Mouse (Mus musculus) intestine, postnatal 0 days (tissue): ENCODE results near the gene Rasgrf1. TPM values are rescaled to one million over a fixed set of nuclear protein-coding genes. Genes with fewer than 3 reads are reported as not detected.
A peak's percentile ranks its signal among the peaks of the same experiment; 100 is the strongest.

Experiments used
- ATAC-seq: fragments of 200-750 bp; cut with Nextera tagmentation; 2 replicates; pipeline ENCODE4 v1.8.0; 2017; ENCODE audit warnings: mild to moderate bottlenecking, moderate TSS enrichment, moderate library complexity
- H3K27ac ChIP-seq: fragments of 300-500 bp; sonication (generic); 2 replicates; pipeline ENCODE4 v1.5.1; 2014; ENCODE audit warnings: mild to moderate bottlenecking, low read depth, low read length, moderate library complexity
- H3K27me3 ChIP-seq: fragments of 300-500 bp; sonication (generic); replicated peaks from 2 replicates; pipeline ENCODE4 v1.6.1; 2014; ENCODE audit warnings: low read length, mixed read lengths; ENCODE audit not compliant: control insufficient read depth, insufficient read depth
- H3K36me3 ChIP-seq: fragments of 300-500 bp; sonication (generic); 2 replicates; pipeline ENCODE4 v1.6.1; 2014; ENCODE audit warnings: mild to moderate bottlenecking, moderate library complexity; ENCODE audit not compliant: control insufficient read depth, insufficient read depth
- H3K4me1 ChIP-seq: fragments of 300-500 bp; sonication (generic); replicated peaks from 2 replicates; pipeline ENCODE4 v1.6.1; 2014; ENCODE audit warnings: antibody characterized with exemption, low read length, mixed read lengths; ENCODE audit not compliant: control insufficient read depth, insufficient read depth
- H3K4me2 ChIP-seq: fragments of 300-500 bp; sonication (generic); replicated peaks from 2 replicates; pipeline ENCODE4 v1.6.1; 2014; ENCODE audit warnings: low read depth, mild to moderate bottlenecking, moderate library complexity
- H3K4me3 ChIP-seq: fragments of 300-500 bp; sonication (generic); 2 replicates; pipeline ENCODE4 v1.5.1; 2014; ENCODE audit warnings: low read depth, low read length
- H3K9ac ChIP-seq: fragments of 300-500 bp; sonication (generic); 2 replicates; pipeline ENCODE4 v1.6.1; 2014; ENCODE audit warnings: mild to moderate bottlenecking, low read depth, low read length
- H3K9me3 ChIP-seq: fragments of 300-500 bp; sonication (generic); 2 replicates; pipeline ENCODE4 v1.6.1; 2016; ENCODE audit warnings: mixed run types; ENCODE audit not compliant: control insufficient read depth
- CTCF ChIP-seq: sonication (generic); IDR thresholded peaks from 2 replicates; pipeline ENCODE4 v1.5.1; 2016; ENCODE audit warnings: low read depth, mild to moderate bottlenecking, control low read depth, antibody characterized with exemption, moderate library complexity
- WGBS: fragments of 180-500 bp; shearing (Covaris S2); extraction: QIAGEN DNeasy Blood & Tissue Kit; methylation state at CpG from one replicate; pipeline ENCODE4 v1.1.7; 2014; 5-methylcytosine and 5-hydroxymethylcytosine counted together
- polyA plus RNA-seq: library from polyadenylated mRNA; unstranded; fragments of >200 nt; fragmentation: Nextera tagmentation; extraction: Ambion mirVana; gene quantifications from 2 replicates; pipeline ENCODE4 v1.2.1, GENCODE M21; 2015

Gene Rasgrf1
- polyA plus RNA-seq, 1 experiment from 2014 or later: not detected

DNA sequence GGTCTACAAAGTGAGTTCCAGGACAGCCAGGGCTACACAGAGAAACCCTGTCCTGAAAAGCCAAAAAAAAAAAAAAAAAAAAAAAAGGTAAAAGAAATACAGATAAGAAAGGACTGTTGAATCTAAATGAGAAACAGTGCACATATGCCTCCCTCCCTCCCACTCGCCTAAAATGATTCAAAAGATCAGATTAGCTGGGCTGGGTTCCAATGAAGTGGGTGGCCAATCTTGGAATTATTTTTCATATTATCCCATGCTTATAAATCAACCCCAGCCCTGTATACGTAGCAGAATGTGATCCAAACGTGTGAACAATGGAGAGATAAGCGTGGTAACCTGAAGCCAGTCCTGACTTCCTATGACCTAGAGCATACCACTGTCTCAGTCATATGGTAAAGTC lies 8.5 kb upstream of the Rasgrf1 start:
- Histone ChIP-seq H3K4me2 (no peak overlapping the region), H3K4me1 (no peaks in the 10 kb centered on the region), H3K27ac (no peak overlapping the region), H3K4me3 (no peak overlapping the region), H3K36me3 (no peaks in the 10 kb centered on the region), H3K9me3 (no peaks in the 10 kb centered on the region), H3K27me3 (peaks cover 9% of the 10 kb centered on the region; the same call in 1 of the 2 replicates), H3K9ac (no peak overlapping the region)
- ATAC-seq: no peak
- WGBS: 59% methylated on average over 4 of the region's 4 CpGs
- TF ChIP-seq CTCF: no peak

DNA sequence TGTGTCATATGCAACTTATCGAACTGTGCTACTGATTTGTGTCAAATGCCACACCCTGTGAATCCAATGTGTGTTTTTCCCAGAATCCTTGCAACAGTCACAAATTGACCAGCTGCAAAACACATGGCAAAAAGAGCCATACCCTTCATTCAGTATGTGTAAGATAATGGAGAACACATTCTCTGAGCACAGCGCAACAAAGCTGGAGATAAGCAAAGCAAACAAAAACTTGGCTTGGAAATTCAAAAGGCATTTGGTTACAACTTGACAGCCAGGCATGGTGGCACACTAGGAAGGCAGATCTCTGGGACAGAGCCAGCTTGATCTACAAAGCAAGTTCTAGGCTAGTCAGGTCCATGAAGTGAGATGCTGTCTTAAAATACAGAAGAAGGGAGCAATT lies 6.9 kb upstream of the Rasgrf1 start:
- no peaks in the 10 kb centered on the region for H3K9me3 ChIP-seq
- ATAC-seq: no peak
- no peak overlapping the region for H3K27ac ChIP-seq
- H3K4me3 ChIP-seq: no peak overlapping the region
- 34% methylated on average over 2 of the region's 2 CpGs for WGBS
- no peak overlapping the region for H3K4me2 ChIP-seq
- no peaks in the 10 kb centered on the region for H3K36me3 ChIP-seq
- H3K9ac ChIP-seq: no peak overlapping the region
- no peak for TF ChIP-seq CTCF
- no peaks in the 10 kb centered on the region for H3K4me1 ChIP-seq
- H3K27me3 ChIP-seq: peaks cover 24% of the 10 kb centered on the region; the same call in 1 of the 2 replicates

DNA sequence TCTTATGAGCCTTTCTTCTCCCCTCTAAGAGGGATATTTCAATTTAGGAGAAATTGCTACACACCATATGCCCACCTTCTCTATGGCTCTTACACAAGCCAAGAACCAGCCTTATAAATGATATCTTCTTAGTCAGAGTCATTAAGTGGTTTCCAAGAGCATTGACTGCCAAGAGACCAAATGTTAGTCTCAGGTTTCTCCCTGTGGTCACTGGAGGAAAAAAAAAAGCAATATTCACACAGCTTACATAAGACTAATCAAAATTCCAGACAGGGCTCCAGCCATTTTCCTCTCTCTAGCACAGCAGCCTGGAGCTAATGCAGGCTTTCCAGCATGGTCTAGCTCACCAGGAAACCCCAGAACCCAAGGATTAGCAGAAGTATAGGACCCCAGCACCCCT lies 3.1 kb upstream of the Rasgrf1 start:
- Histone ChIP-seq H3K27me3 (peaks cover 61% of the 10 kb centered on the region), H3K27ac (no peak overlapping the region), H3K9ac (no peak overlapping the region), H3K36me3 (no peaks in the 10 kb centered on the region), H3K9me3 (no peaks in the 10 kb centered on the region), H3K4me1 (no peaks in the 10 kb centered on the region), H3K4me3 (no peak overlapping the region), H3K4me2 (no peak overlapping the region)
- no peak for ATAC-seq
- no peak for TF ChIP-seq CTCF

DNA sequence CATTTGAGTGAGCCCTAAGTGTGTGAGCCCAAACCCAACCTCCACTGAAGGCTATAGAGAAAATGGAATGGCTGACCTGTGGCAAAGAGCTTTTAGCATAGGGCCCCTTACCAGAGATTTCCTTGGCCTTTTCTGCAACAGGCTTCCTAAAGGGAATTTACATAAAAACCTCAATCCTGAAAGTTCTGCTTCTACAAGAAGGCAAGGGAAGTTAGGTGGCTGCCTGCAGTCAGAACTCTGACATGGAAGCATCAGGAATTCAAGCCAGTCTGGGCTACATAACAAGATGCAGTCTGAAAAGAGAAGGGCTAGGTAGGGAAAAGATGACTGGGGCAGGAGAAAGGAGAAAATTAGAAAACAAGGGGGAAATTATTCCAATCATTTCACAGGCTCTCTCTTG lies 1.8 kb upstream of the Rasgrf1 start:
- Histone ChIP-seq H3K27ac (no peak overlapping the region), H3K36me3 (no peaks in the 10 kb centered on the region), H3K9me3 (no peaks in the 10 kb centered on the region), H3K9ac (no peak overlapping the region), H3K4me1 (no peaks in the 10 kb centered on the region), H3K4me2 (no peak overlapping the region), H3K27me3 (peaks cover 62% of the 10 kb centered on the region), H3K4me3 (no peak overlapping the region)
- no peak for TF ChIP-seq CTCF
- no peak for ATAC-seq

DNA sequence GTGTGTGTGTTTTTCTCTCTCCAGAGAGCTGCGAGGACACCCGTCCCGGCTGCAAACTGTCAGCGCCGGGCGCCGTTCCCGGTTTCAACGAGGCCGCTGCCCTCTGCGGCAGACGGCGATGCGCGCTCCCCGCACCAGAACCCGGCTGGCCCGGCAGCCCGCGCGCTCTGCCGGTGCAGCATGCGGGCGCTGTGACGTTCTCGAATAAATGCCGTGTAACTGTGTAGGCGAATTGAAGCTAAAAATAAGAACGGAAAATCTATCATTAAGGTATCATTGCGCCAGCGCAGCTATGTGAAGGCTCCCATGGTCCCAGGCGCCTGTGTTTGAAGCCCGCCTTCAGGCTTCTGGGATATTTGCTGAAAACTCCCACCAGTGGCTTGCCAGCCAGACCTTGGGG lies 1.1 kb upstream of the Rasgrf1 start:
- Histone ChIP-seq H3K4me2 (peak overlapping the region; percentile 76), H3K9ac (no peak overlapping the region), H3K4me1 (no peaks in the 10 kb centered on the region), H3K36me3 (no peaks in the 10 kb centered on the region), H3K4me3 (peak overlapping the region; percentile 35), H3K9me3 (no peaks in the 10 kb centered on the region), H3K27ac (no peak overlapping the region), H3K27me3 (peaks cover 64% of the 10 kb centered on the region)
- 1% methylated on average over 33 of the region's 33 CpGs for WGBS
- TF ChIP-seq CTCF: no peak
- ATAC-seq: no peak

DNA sequence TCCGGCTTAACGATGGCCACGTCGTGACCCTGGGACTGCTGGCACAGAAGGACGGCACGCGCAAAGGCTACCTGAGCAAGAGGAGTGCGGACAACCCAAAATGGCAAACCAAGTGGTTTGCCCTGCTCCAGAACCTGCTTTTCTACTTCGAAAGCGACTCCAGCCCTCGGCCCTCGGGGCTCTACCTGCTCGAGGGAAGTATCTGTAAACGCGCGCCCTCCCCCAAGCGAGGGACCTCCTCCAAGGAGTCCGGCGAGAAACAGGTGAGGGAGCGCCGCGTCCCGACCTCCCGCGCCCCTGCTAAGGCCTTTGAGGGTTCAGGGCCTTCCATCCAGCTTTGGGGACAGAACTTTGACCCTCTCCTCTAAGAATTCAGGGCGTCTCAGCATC lies 298 bp downstream of the Rasgrf1 start:
- ATAC-seq: peak; percentile 22; the same call in 1 of the 2 replicates
- H3K9ac ChIP-seq: no peak overlapping the region
- H3K4me3 ChIP-seq: peak overlapping the region; percentile 35
- WGBS: 2% methylated on average over 26 of the region's 26 CpGs
- no peaks in the 10 kb centered on the region for H3K4me1 ChIP-seq
- no peak overlapping the region for H3K27ac ChIP-seq
- H3K9me3 ChIP-seq: no peaks in the 10 kb centered on the region
- TF ChIP-seq CTCF: no peak
- H3K4me2 ChIP-seq: peak overlapping the region; percentile 76
- peaks cover 64% of the 10 kb centered on the region for H3K27me3 ChIP-seq
- H3K36me3 ChIP-seq: no peaks in the 10 kb centered on the region

DNA sequence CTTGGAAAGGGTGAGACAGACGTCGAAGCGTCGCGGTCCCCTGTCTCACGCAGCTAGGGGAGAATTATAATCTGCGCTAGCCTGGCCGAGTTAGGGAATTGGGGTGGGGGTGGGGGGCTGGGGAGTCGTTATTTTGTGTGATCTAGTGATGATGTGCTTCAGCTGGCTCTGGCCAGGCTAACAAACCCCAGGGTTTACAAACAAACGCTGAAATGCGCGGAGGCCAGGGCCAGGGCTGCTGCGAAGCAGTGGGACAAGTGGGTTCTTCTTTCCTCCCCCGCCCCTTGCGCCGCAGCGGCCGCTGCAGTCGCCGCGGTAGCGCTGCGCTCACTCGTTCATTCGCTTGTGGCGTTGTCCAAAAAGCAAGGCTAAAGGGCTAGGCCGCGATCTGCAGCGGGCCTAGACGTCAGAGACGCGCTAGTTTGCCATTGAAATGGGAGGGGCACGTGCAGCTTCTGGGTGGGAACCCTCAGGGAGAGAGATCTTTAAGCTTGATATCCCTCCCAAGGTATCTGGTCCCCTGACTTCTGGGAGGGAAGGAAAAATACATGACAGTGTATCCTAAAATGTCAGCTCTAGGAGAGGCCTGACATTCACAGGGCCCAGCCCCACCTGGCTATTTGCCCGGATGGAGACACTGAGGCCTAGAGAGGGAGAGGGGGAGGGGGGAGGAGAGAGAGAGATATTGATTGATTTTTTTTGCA lies 1.2 kb downstream of the Rasgrf1 start:
- H3K4me3 ChIP-seq: no peak overlapping the region
- H3K4me2 ChIP-seq: 0 out of 2 replicates have a peak overlapping the region, but pooled peaks have one; percentile 3
- H3K9me3 ChIP-seq: no peaks in the 10 kb centered on the region
- no peak overlapping the region for H3K9ac ChIP-seq
- 4% methylated on average over 34 of the region's 34 CpGs for WGBS
- no peaks in the 10 kb centered on the region for H3K4me1 ChIP-seq
- peaks cover 61% of the 10 kb centered on the region for H3K27me3 ChIP-seq
- no peak for ATAC-seq
- no peak overlapping the region for H3K27ac ChIP-seq
- H3K36me3 ChIP-seq: no peaks in the 10 kb centered on the region
- no peak for TF ChIP-seq CTCF
